Mouse (Mus musculus): ENCODE measurements around the gene Arhgap15. TPM values are rescaled to one million over a fixed set of nuclear protein-coding genes. Genes with fewer than 3 reads are reported as not detected.

Gene Arhgap15
- polyA plus RNA-seq, 1 experiment from 2014 or later, result 1.1 TPM

Other genes starting within 250 kb of the Arhgap15 start
- gene Kynu, start 193.5 kb upstream of the Arhgap15 start, polyA plus RNA-seq (2015; fragmentation: Nextera tagmentation; extraction: Ambion mirVana), result 4.8 and 5.5 TPM in 2 replicates

Measured in kidney, embryonic 16.5 days (tissue).